Mouse (Mus musculus) bone marrow macrophage, adult 2 months (primary cell): ENCODE data around the gene Ppp2r5d.

ENCODE experiments used
- CTCF ChIP-seq: IDR thresholded peaks from 2 replicates; pipeline ENCODE4 v1.5.1; 2012; ENCODE audit warnings: low read depth, mild to moderate bottlenecking, low read length, moderate library complexity
- POLR2A ChIP-seq: IDR thresholded peaks from 2 replicates; pipeline ENCODE4 v1.6.1; 2012; ENCODE audit warnings: mild to moderate bottlenecking, low read depth, low read length, borderline replicate concordance

DNA sequence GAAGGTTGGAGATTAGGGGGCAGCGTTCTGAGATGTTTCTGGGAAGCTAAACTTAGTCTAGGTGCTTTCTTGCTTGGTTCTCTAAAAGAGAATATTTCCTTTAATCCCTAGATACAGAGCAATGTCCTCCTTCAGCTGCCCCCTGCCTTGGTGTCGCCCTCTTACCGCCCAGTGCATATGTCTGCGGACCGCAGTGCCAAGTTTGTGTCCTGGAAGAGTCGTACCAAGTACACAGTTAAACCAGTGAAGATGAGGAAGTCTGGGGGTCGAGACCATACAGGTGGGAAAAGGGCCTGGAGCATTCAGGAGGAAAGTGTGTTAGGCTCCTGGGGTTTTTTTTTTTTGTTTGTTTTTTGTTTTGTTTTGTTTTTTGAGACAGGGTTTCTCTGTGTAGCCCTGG, 57.6 kb downstream of the Ppp2r5d start:
- TF ChIP-seq CTCF = no peak
- no peak for TF ChIP-seq POLR2A
